Mouse (Mus musculus) central nervous system, embryonic 18 days (tissue): ENCODE data around the gene Olfr1173. TPM values are rescaled to one million over a fixed set of nuclear protein-coding genes. Genes with fewer than 3 reads are reported as not detected.

Experiments used
- polyA plus RNA-seq: library from polyadenylated mRNA; depleted of rRNA; stranded (reverse); fragments of >200 nt; gene quantifications from 2 replicates; pipeline ENCODE4 v1.2.3, GENCODE M21; 2012; rRNA removed

The Olfr1173 gene
- polyA plus RNA-seq, result not detected in 2 replicates

GRCm38 (mm10) chr2:88279775-88280174 lies at the start of gene Olfr1173:
Olfr1173 (minus strand) TSS chr2:88279875.

GRCm38 (mm10) chr2:88327115-88327514 lies 47.4 kb upstream of the Olfr1173 start, which contains the start of gene Olfr1175-ps:
Olfr1175-ps (minus strand) TSS chr2:88327215.

GRCm38 (mm10) chr2:88315035-88315434 lies 35.4 kb upstream of the Olfr1173 start, which contains the start of gene Olfr1174-ps:
Olfr1174-ps (minus strand) TSS chr2:88315135.

GRCm38 (mm10) chr2:88228234-88228633 lies 51.4 kb downstream of the Olfr1173 start, which contains the start of gene Olfr1170:
Olfr1170 (minus strand) TSS chr2:88228334.

Other genes starting within 250 kb of the Olfr1173 start
- not detected in 2 replicates for gene Olfr73, start 242.2 kb downstream of the Olfr1173 start, polyA plus RNA-seq
- gene Olfr1162, start 228.7 kb downstream of the Olfr1173 start, polyA plus RNA-seq, result not detected in 2 replicates
- gene Olfr1163, start 208.0 kb downstream of the Olfr1173 start, polyA plus RNA-seq, result not detected in 2 replicates
- not detected in 2 replicates for gene Olfr1164, start 185.9 kb downstream of the Olfr1173 start, polyA plus RNA-seq
- gene Olfr1166, start 151.6 kb downstream of the Olfr1173 start, polyA plus RNA-seq, result not detected in 2 replicates
- gene Olfr1167, start 124.7 kb downstream of the Olfr1173 start, polyA plus RNA-seq, result not detected in 2 replicates
- not detected in 2 replicates for gene Olfr1168, start 98.0 kb downstream of the Olfr1173 start, polyA plus RNA-seq
- not detected in 2 replicates for gene Olfr1170, start 51.5 kb downstream of the Olfr1173 start, polyA plus RNA-seq
- not detected in 2 replicates for gene Olfr1174-ps, start 35.3 kb upstream of the Olfr1173 start, polyA plus RNA-seq
- not detected in 2 replicates for gene Olfr1175-ps, start 47.3 kb upstream of the Olfr1173 start, polyA plus RNA-seq
- not detected in 2 replicates for gene Olfr1176, start 56.8 kb upstream of the Olfr1173 start, polyA plus RNA-seq
- gene Olfr1177-ps, start 66.6 kb upstream of the Olfr1173 start, polyA plus RNA-seq, result not detected in 2 replicates
- gene Olfr1178, start 107.2 kb upstream of the Olfr1173 start, polyA plus RNA-seq, result not detected in 2 replicates
- not detected in 2 replicates for gene Olfr1179, start 126.6 kb upstream of the Olfr1173 start, polyA plus RNA-seq
- not detected in 2 replicates for gene Olfr1180, start 139.3 kb upstream of the Olfr1173 start, polyA plus RNA-seq
- gene Olfr1181, start 146.3 kb upstream of the Olfr1173 start, polyA plus RNA-seq, result not detected in 2 replicates
- gene Gm13757, start 169.3 kb upstream of the Olfr1173 start, polyA plus RNA-seq, result not detected in 2 replicates
- gene Olfr1183, start 175.0 kb upstream of the Olfr1173 start, polyA plus RNA-seq, result not detected in 2 replicates
- gene Olfr1184, start 203.7 kb upstream of the Olfr1173 start, polyA plus RNA-seq, result not detected in 2 replicates
- not detected in 2 replicates for gene Olfr1185-ps1, start 213.4 kb upstream of the Olfr1173 start, polyA plus RNA-seq
- gene Olfr1186, start 238.7 kb upstream of the Olfr1173 start, polyA plus RNA-seq, result not detected in 2 replicates